Mouse (Mus musculus) liver, adult 2 months (tissue): ENCODE measurements around the gene Tmbim6. TPM values are rescaled to one million over a fixed set of nuclear protein-coding genes. Genes with fewer than 3 reads are reported as not detected.
A peak's percentile ranks its signal among the peaks of the same experiment; 100 is the strongest.
"Not testable (repeated sequence)": the region's sequence is repeated elsewhere in the genome, so short reads cannot be mapped to it uniquely, and the experiment has no call there.

Experiments used
- DNase-seq: peaks from one replicate; pipeline ENCODE4 v3.0.0-alpha.2; 2011; ENCODE audit warnings: low read depth, low spot score; ENCODE audit errors: extremely low read depth
- H3K27ac ChIP-seq: fragments of 200-500 bp; replicated peaks from 2 replicates; pipeline ENCODE4 v1.5.1; 2012; ENCODE audit warnings: low read depth, mild to moderate bottlenecking, control low read depth, inconsistent platforms, low read length; ENCODE audit not compliant: insufficient read depth
- H3K27me3 ChIP-seq: fragments of 200-500 bp; 2 replicates; pipeline ENCODE4 v1.6.1; 2012; ENCODE audit warnings: mild to moderate bottlenecking, moderate library complexity, low read length, inconsistent platforms; ENCODE audit not compliant: control insufficient read depth, insufficient read depth
- H3K36me3 ChIP-seq: fragments of 200-500 bp; 2 replicates; pipeline ENCODE4 v1.6.1; 2012; ENCODE audit warnings: low read length, inconsistent platforms; ENCODE audit not compliant: control insufficient read depth, insufficient read depth
- H3K4me1 ChIP-seq: fragments of 200-500 bp; 2 replicates; pipeline ENCODE4 v1.6.1; 2011; ENCODE audit warnings: low read length; ENCODE audit not compliant: control insufficient read depth, insufficient read depth
- H3K4me3 ChIP-seq: fragments of 200-500 bp; 2 replicates; pipeline ENCODE4 v1.5.1; 2011; ENCODE audit warnings: low read depth, mild to moderate bottlenecking, control low read depth, low read length, moderate library complexity; ENCODE audit not compliant: insufficient read depth
- H3K79me2 ChIP-seq: fragments of 200-500 bp; 2 replicates; pipeline ENCODE4 v1.6.1; 2012; ENCODE audit warnings: inconsistent platforms, mild to moderate bottlenecking, low read length, moderate library complexity; ENCODE audit not compliant: control insufficient read depth, insufficient read depth
- H3K9ac ChIP-seq: fragments of 200-500 bp; 2 replicates; pipeline ENCODE4 v1.6.1; 2012; ENCODE audit warnings: low read depth, mild to moderate bottlenecking, control low read depth, inconsistent platforms, low read length
- CTCF ChIP-seq: fragments of 200-500 bp; IDR thresholded peaks from 2 replicates; pipeline ENCODE4 v1.5.1; 2011; ENCODE audit warnings: low read depth, low read length, control low read depth
- POLR2A ChIP-seq: fragments of 200-500 bp; IDR thresholded peaks from 2 replicates; pipeline ENCODE4 v1.6.1; 2011; ENCODE audit warnings: low read length, control low read depth; ENCODE audit not compliant: insufficient read depth; ENCODE audit errors: extremely low read depth
- WGBS: fragments of 180-500 bp; shearing (Covaris S2); methylation state at CpG from one replicate; pipeline ENCODE4 v1.1.7; 2018; 5-methylcytosine and 5-hydroxymethylcytosine counted together
- polyA plus RNA-seq: library from polyadenylated mRNA; depleted of rRNA; stranded (reverse); fragments of >200 nt; gene quantifications from 2 replicates; pipeline ENCODE4 v1.2.3, GENCODE M21; 2012
- total RNA-seq: library from RNA; depleted of rRNA; stranded (reverse); fragments of >200 nt; gene quantifications from 2 replicates; pipeline ENCODE4 v1.2.3, GENCODE M21; 2014

The Tmbim6 gene
- total and polyA plus RNA-seq, 2 experiments: 699 to 2,362 TPM

- 96% methylated on average over 5 of the region's 5 CpGs for WGBS
These were observed 17.6 kb upstream of the Tmbim6 start for GRCm38 (mm10) chr15:99375036-99375435.

GRCm38 (mm10) chr15:99375581-99375980, 17.1 kb upstream of the Tmbim6 start:
- 86% methylated on average over 3 of the region's 3 CpGs for WGBS
- Histone ChIP-seq H3K79me2 (no peaks in the 10 kb centered on the region), H3K27ac (no peak overlapping the region), H3K4me1 (peaks cover under 1% of the 10 kb centered on the region), H3K27me3 (no peaks in the 10 kb centered on the region), H3K36me3 (no peaks in the 10 kb centered on the region), H3K9ac (no peak overlapping the region), H3K4me3 (no peak overlapping the region)
- no peak for DNase-seq
- TF ChIP-seq POLR2A (no peak), CTCF (no peak)

More at GRCm38 (mm10) chr15:99375036-99375435, 17.6 kb upstream of the Tmbim6 start:
- Histone ChIP-seq H3K27ac (no peak overlapping the region), H3K4me1 (peaks cover 2% of the 10 kb centered on the region), H3K27me3 (no peaks in the 10 kb centered on the region), H3K4me3 (no peak overlapping the region), H3K79me2 (no peaks in the 10 kb centered on the region), H3K36me3 (no peaks in the 10 kb centered on the region), H3K9ac (no peak overlapping the region)
- no peak for TF ChIP-seq CTCF
- TF ChIP-seq POLR2A: no peak
- DNase-seq: no peak

GRCm38 (mm10) chr15:99376240-99376639, 16.4 kb upstream of the Tmbim6 start:
- Histone ChIP-seq H3K4me3 (no peak overlapping the region), H3K36me3 (no peaks in the 10 kb centered on the region), H3K4me1 (no peaks in the 10 kb centered on the region), H3K9ac (no peak overlapping the region), H3K27me3 (no peaks in the 10 kb centered on the region), H3K27ac (no peak overlapping the region), H3K79me2 (no peaks in the 10 kb centered on the region)
- WGBS: 93% methylated on average over 5 of the region's 5 CpGs
- TF ChIP-seq POLR2A (no peak), CTCF (no peak)
- no peak for DNase-seq

GRCm38 (mm10) chr15:99382893-99383292, 9.8 kb upstream of the Tmbim6 start:
- Histone ChIP-seq H3K9ac (no peak overlapping the region), H3K4me3 (no peak overlapping the region), H3K27me3 (no peaks in the 10 kb centered on the region), H3K36me3 (no peaks in the 10 kb centered on the region), H3K79me2 (no peaks in the 10 kb centered on the region), H3K4me1 (peaks cover 9% of the 10 kb centered on the region), H3K27ac (no peak overlapping the region)
- DNase-seq: peak; percentile 85
- TF ChIP-seq CTCF (no peak), POLR2A (no peak)

- no peak overlapping the region for H3K27ac ChIP-seq
- H3K4me1 ChIP-seq: peaks cover 13% of the 10 kb centered on the region
- no peaks in the 10 kb centered on the region for H3K27me3 ChIP-seq
- no peak overlapping the region for H3K4me3 ChIP-seq
- H3K36me3 ChIP-seq: no peaks in the 10 kb centered on the region
- DNase-seq: no peak
- no peaks in the 10 kb centered on the region; the same call in 1 of the 2 replicates for H3K79me2 ChIP-seq
- TF ChIP-seq POLR2A (no peak), CTCF (no peak)
- H3K9ac ChIP-seq: no peak overlapping the region
- WGBS: 81% methylated on average over 6 of the region's 6 CpGs
These were observed 8.6 kb upstream of the Tmbim6 start for GRCm38 (mm10) chr15:99384071-99384470.

GRCm38 (mm10) chr15:99386110-99386509, 6.6 kb upstream of the Tmbim6 start:
- peak overlapping the region; percentile 34; the same call in 1 of the 2 replicates for H3K9ac ChIP-seq
- not testable (repeated sequence) for H3K79me2 ChIP-seq, H3K27me3 ChIP-seq, H3K4me3 ChIP-seq, DNase-seq, H3K36me3 ChIP-seq
- WGBS: 62% methylated on average over 3 of the region's 3 CpGs
- peak overlapping the region; percentile 73 for H3K27ac ChIP-seq
- TF ChIP-seq CTCF: 0 out of 2 replicates have a peak, but pooled peaks have one; percentile 7
- H3K4me1 ChIP-seq: peaks cover 13% of the 10 kb centered on the region
